Mouse (Mus musculus): ENCODE data around the gene Aff1.

DNA sequence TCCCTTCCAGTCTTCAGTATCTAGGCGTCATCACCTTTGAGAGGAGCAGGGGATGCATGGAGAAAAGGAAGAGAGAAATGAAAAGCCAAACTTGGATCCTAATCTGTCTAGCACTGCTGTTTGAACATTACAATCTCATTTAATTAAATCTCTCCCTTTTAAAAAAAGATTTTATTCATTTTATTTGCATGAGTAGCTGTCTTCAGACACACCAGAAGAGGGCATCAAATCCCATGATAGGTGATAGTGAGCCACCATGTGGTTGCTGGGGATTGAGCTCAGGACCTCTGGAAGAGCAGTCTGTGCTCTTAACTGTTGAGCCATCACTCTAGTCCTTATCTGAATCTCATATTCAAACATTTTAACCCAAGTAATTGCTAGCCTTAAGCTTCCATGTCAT is 138.7 kb downstream of the Aff1 start:
- TF ChIP-seq CTCF (IDR thresholded peaks at IDR 0.05; ENCODE audit: extremely low read depth, insufficient read depth, insufficient read length, insufficient replicate concordance) (no peak), POLR2A (IDR thresholded peaks at IDR 0.05; ENCODE audit: low read depth, low read length) (no peak)

Data from spleen, adult 2 months (tissue).